Mouse (Mus musculus): ENCODE data around the gene Rara.
A peak's percentile ranks its signal among the peaks of the same experiment; 100 is the strongest.

Rara gene

GRCm38 (mm10) chr11:98953835-98954320, 26.3 kb downstream of the Rara start:
- no peak for DNase-seq (ENCODE audit: low spot score)

- DNase-seq (ENCODE audit: low spot score): no peak
These were observed 26.8 kb downstream of the Rara start for GRCm38 (mm10) chr11:98954373-98954772.

GRCm38 (mm10) chr11:98954801-98955706, 27.4 kb downstream of the Rara start:
- no peak for DNase-seq (ENCODE audit: low spot score)

- no peak for DNase-seq (ENCODE audit: low spot score)
These were observed 28.2 kb downstream of the Rara start for GRCm38 (mm10) chr11:98955707-98956235.

- DNase-seq (ENCODE audit: low spot score): no peak
These were observed 28.7 kb downstream of the Rara start for GRCm38 (mm10) chr11:98956340-98956739.

GRCm38 (mm10) chr11:98959437-98960312, 32.1 kb downstream of the Rara start:
- DNase-seq (ENCODE audit: low spot score): peak; percentile 69

GRCm38 (mm10) chr11:98960313-98960906, 32.8 kb downstream of the Rara start:
- DNase-seq (ENCODE audit: low spot score): no peak

- no peak for DNase-seq (ENCODE audit: low spot score)
These were observed 33.5 kb downstream of the Rara start for GRCm38 (mm10) chr11:98961051-98961592.

- DNase-seq (ENCODE audit: low spot score): no peak
These were observed 34.1 kb downstream of the Rara start for GRCm38 (mm10) chr11:98961766-98962165.

GRCm38 (mm10) chr11:98962421-98963095, 34.9 kb downstream of the Rara start:
- no peak for DNase-seq (ENCODE audit: low spot score)

- DNase-seq (ENCODE audit: low spot score): no peak
These were observed 35.8 kb downstream of the Rara start for GRCm38 (mm10) chr11:98963191-98964021.

GRCm38 (mm10) chr11:98964201-98964615, 36.6 kb downstream of the Rara start:
- no peak for DNase-seq (ENCODE audit: low spot score)

GRCm38 (mm10) chr11:98964616-98965415, 37.2 kb downstream of the Rara start:
- no peak for DNase-seq (ENCODE audit: low spot score)

GRCm38 (mm10) chr11:98965416-98966077, 37.9 kb downstream of the Rara start:
- DNase-seq (ENCODE audit: low spot score): no peak

- no peak for DNase-seq (ENCODE audit: low spot score)
These were observed 39.0 kb downstream of the Rara start for GRCm38 (mm10) chr11:98966499-98967141.

- DNase-seq (ENCODE audit: low spot score): no peak
These were observed 40.5 kb downstream of the Rara start for GRCm38 (mm10) chr11:98968079-98968478.

GRCm38 (mm10) chr11:98968716-98969495, 41.3 kb downstream of the Rara start:
- DNase-seq (ENCODE audit: low spot score): no peak

Measured in spleen, adult 12 weeks (tissue).